Mouse (Mus musculus) ES-CJ7 (cell line): ENCODE measurements around the gene Gabre.
A peak's percentile ranks its signal among the peaks of the same experiment; 100 is the strongest.

ENCODE experiments used
- DNase-seq: peaks from one replicate; pipeline ENCODE4 v3.0.0; 2011; ENCODE audit warnings: low read depth, low spot score

Gene Gabre

GRCm38 (mm10) chrX:72274659-72275371 lies at the start of gene Gabre:
Gabre (minus strand) TSS chrX:72274803.
- DNase-seq = peak; percentile 49

GRCm38 (mm10) chrX:72297812-72298211 lies 23.2 kb upstream of the Gabre start:
- DNase-seq = no peak

GRCm38 (mm10) chrX:72275372-72275663 lies 715 bp upstream of the Gabre start:
- no peak for DNase-seq

GRCm38 (mm10) chrX:72273966-72274658 lies 491 bp downstream of the Gabre start:
- DNase-seq = no peak

GRCm38 (mm10) chrX:72270637-72271036 lies 4.0 kb downstream of the Gabre start:
- no peak for DNase-seq

- no peak for DNase-seq
These were observed 52.9 kb downstream of the Gabre start, which contains the start of gene Magea4 for GRCm38 (mm10) chrX:72221717-72222116. Magea4 (plus strand) TSS chrX:72222017.
